Mouse (Mus musculus) neutrophil, adult 5-6 weeks (primary cell): ENCODE results near the gene Rbm26. TPM values are rescaled to one million over a fixed set of nuclear protein-coding genes. Genes with fewer than 3 reads are reported as not detected.

Experiments
- ATAC-seq: fragments of 151-379, 151-347 bp; 2 replicates; pipeline ENCODE4 v1.8.0; 2017; ENCODE audit warnings: mild to moderate bottlenecking, moderate TSS enrichment; ENCODE audit not compliant: insufficient number of reproducible peaks, poor library complexity, low FRiP score, severe bottlenecking; ENCODE audit errors: extremely low read depth
- total RNA-seq: library from RNA; stranded (forward); fragments of 200-1000 nt; gene quantifications from 2 replicates; pipeline ENCODE4 v1.2.3, GENCODE M21; 2017

The Rbm26 gene
- 90.7 and 97.4 TPM in 2 replicates for total RNA-seq

DNA sequence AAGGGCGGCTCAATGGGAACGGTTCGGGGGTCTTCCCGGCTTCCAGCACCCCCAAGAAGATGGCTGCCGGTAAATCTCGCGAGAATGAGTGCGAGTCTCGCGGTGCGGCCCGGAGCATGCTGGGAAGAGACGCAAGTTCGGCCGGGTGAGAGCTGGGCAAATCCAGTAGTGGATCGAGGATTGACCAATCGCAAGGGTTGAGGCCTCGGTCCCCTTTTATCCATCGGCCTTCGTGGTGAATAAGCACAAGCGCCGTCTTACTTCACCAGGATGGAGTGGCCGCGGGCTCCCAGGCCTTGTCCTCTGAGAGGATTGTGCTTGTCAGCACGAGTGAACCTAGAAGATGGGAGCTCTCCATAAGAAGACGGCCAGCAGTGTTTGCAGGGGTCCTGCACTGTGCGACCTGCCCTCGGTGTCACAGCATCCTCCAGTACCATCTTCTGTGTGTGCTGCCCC lies at the start of gene Rbm26:
Gene Rbm26 (minus strand): TSS at position 90 of the 456 bp plus-strand sequence.
- ATAC-seq: peak; percentile 96

DNA sequence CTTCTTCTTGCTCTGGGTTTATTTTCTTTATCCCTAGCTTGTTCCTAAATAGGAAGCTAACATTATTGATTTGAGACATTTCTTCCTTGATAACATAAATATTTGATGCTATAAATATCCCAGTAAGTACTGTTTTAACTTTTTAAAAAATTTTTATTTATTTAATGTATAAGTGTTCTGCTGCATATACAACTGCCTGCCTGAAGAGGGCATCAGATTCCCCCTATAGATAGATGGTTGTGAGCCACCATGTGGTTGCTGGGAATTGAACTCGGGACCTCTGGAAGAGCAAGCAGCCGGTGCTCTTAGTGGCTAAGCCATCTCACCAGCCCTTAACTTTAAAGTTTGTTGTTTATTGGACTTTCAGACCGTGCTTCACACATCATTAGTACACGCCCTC lies 48.7 kb upstream of the Rbm26 start:
- no peak for ATAC-seq

DNA sequence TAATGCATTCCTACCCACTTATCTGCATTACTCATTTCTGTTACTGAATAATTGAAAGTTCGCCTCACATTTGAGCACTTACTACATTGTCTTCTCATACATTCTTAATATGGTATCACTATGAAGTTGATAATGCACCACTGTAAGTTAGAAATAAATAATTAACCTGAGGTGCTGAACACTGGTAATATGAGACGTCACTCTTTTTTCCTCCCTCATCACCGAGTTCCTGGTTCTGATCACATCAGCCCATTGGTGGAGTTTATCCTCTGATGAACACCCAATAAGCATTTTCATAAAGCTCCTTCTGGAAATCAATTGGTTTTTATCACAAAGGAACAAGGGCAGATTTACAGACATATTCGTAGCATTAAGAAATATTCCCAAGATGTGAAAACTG lies 45.1 kb upstream of the Rbm26 start:
- no peak for ATAC-seq

DNA sequence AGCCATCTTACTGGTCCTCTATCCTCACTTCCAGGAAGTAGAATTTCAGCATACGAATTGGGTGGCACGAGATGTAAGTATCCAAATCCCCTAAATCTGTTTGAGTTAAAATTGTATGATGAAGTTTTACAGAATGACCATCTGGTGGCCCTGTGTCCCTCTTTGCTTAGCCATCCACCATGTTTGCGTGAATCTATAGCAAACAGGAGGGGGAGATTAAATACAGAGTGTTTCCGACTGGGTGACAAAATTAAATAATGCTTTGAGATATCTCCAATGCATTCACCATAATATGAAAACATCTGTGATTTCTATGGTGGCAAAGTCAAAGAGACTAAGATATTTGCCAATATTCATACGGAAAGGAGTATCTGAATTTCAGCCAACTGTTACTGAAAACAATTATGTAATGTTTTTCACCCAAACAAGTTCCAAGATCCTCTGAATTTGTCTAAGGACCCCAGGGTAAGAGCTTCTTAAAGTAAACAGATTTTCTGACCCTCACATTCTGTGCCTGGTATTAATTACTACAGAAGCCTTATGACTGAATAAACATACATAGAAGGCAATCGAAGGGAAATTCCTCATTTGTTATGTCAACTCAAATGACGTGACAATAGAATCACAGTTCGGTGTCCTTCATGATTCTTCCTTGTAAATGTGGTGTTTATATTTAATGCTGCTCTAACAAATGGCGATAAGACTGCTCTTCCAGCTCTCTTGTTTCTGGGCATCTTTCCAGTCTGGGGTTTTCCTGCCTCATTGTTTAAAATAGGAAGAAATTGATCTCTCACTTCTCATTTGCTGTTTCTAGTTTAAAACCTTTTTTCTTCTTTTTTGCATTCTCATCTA lies 42.6 kb upstream of the Rbm26 start:
- no peak for ATAC-seq

DNA sequence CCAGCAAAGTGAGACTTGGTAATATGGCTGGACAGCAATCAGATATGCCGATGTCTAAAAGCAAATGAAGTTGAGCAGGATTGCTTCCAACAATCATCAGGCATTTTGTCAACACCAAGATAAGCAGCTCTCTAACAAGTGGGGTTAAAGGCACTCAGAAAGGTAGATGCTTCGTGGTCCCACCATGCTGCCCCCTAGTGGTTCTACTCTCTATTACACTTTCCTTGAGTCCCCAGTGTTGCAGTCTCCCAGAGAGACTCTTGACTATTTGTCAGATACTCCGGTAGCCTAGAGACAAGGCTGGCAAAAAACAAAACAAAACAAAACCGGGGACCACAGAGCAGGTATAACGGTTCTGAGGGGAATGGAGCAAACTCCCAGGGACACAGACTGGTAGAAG lies 21.3 kb upstream of the Rbm26 start:
- ATAC-seq: peak; percentile 66; the same call in 1 of the 2 replicates

DNA sequence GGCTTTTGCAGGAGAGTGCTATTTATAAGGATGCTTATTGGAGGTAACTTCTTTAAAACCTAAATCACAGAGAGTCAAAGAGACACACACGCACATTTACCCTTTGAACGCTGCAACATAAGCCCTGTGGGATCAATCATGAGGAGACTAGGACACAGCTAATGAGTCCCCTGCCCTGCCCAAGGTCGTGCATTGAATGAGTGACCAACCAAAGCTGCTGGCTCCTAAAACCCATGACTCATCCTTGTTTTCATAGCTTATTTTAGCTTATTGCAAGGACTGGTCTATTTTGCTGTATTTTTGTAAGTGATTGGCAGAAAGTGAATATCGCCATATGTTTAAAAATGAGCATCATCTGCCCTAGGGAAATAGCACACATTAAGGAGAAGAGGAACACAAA lies 17.6 kb upstream of the Rbm26 start:
- ATAC-seq: no peak

DNA sequence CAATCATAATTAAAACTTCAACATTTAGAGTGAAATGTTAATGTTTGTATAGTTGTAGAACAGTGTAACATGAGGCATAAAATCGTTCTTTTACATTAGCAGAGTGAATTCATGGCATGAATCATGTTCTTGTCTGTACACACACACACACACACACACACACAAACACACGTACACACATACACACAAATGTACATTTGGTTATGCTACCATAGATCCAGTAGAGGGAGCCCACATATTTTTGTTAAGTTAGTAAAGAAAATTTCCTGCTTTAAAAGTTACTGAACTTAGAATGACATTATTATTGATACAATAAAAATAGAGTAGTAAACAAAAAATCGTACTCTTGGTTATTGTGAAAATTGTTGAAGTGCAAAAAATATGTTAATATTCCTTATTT lies 7.7 kb upstream of the Rbm26 start:
- 0 out of 2 replicates have a peak, but pooled peaks have one; percentile 23 for ATAC-seq

DNA sequence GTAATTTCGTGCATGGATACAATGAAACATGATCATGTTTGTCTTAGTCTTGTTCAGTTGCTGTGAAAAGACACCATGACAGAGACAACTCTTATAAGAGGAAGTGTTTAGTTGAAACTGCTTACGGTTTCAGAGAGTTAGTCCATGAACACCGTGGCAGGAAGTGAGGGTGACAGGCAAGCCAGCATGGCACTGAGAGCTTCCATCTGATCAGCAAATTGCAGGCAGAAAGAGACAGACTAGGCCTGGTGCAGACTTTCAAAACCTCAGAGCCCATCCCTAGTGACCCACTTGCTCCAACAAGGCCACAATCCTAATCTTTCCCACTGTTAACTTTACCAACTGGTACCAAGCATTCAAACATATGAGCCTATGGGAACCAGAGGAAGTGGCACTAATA lies 5.7 kb upstream of the Rbm26 start:
- peak; percentile 55 for ATAC-seq

DNA sequence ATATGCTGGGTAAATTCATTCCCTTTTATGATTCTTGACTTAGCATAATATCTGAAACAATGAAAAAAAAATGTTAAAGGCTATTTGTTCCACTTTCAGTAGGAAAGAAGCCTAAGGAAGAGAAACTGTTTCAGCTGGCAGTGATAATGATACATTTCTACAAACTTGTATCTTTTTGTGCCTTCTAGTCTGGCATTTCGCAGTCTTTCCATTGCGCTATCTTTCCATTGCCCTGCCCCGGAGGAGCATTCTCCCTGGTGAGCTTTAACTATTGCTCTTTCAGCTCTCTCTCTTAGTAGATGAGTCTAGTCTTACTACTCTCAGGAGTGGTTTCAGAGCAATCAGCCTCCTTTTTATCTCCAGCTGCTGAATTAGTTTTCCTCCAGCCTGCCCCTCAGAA lies 2.6 kb upstream of the Rbm26 start:
- no peak for ATAC-seq

DNA sequence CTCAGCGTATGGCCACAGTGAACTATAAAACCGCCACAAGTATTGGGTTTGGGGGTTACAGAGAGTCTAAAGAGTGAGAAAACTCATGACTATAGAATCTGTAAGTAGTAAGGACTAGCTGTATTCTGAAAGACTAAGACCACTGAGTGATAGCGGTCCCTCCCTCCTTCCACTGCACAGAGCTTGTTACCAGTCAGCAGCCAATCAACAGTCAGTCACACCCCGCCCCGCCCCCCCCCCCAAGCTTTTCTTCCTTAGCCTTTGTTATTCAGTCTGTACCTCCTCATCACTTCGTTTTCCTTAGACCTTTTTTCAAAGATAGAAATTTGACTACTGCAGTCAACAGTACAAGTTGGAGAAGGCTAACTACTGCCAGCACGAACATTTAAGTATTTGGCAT lies 1.9 kb upstream of the Rbm26 start:
- no peak for ATAC-seq

DNA sequence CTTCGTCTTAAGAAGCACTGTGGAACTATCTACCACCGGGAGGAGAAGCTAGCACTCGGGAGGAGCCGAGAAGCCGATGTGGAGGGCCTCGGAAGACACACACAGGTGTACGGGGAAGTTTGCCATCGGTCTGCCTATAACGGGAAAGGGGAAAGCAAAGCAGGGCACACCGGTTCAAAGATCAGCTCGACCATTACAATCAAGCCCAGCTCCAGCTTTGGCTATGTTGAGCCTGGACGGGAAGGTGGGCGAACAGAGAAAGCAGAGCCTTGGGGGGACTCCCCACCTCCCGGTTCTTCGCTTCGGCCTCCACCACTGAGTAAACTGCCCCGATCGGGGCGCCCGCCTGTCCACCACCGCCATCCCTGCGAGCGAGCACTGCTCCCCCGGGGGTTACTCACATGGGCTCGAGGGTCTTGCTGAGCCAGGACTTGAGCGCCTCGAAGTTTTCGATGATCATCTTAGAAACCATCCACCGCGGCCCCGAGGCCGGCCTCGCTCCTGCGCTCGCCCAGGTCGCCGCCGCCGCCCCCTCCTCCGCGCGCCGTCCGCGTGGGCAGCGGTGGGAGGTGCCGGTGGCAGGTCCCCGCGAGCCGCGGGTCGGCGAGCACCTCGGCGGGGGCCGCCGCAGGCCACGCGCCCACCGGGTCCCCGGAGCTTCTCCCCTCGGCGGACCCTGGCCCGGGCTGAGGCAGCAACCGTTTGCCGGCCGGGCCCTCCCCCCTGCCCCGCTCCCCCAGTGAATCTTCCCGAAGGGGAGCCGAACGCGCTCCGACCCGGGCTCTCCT lies 552 bp downstream of the Rbm26 start:
- ATAC-seq: peak; percentile 3; the same call in 1 of the 2 replicates

DNA sequence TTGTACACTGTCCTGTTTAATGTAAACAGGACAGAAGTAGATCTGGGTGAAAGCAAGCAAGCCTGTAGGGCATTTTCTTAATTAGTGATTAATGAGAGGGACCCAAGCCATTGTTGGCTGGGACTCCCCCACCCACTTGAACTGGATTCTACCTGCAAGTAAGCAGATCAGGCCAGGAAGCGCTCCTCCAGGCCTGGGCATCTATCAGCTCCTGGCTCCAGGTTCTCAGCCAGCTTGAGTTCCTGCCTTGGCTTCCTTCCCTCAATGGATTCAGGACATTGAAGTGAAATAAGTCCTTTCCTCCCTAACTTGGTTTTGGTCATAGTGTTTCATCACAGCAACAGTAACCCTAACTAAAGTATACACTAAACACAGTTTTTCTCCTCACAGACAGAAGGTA lies 9.9 kb downstream of the Rbm26 start:
- no peak for ATAC-seq

DNA sequence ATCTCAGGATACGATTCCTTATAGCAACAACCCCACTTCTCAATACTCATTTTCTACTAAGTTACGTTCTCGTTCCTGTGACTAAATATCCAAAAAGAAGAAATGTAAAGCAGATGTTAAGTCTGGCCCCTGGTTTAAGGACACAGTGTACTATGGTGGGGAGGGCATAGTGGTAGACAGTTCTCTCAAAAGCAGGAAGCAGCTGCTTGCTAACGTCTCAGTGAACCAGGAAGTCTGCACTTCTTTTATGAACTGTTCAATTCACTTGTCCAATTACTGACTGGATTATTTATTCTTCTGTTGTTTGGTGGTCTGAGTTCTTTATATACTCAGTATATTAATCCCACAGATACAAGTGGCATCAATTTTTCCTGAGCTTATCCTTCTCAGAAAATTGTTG lies 12.3 kb downstream of the Rbm26 start:
- peak; percentile 73; the same call in 1 of the 2 replicates for ATAC-seq

DNA sequence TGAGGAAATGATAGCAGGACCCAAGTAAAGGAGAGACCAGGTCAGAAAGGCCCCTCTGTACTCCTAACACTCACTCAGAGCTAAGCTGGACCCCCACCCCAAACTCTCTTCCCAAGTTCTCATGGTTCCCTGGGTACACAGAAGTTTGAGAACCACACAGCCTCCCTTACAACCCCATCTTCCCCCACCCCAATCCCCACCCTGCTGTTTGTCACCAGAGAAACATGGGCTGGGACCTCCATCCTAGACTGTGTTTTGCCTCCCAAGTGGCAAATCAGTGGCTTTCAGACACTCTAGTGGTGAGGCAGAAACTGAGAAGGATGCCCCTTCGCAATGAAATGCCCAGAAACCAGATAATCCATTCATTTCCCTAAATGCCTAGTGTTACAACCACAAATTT lies 15.8 kb downstream of the Rbm26 start:
- ATAC-seq: no peak

DNA sequence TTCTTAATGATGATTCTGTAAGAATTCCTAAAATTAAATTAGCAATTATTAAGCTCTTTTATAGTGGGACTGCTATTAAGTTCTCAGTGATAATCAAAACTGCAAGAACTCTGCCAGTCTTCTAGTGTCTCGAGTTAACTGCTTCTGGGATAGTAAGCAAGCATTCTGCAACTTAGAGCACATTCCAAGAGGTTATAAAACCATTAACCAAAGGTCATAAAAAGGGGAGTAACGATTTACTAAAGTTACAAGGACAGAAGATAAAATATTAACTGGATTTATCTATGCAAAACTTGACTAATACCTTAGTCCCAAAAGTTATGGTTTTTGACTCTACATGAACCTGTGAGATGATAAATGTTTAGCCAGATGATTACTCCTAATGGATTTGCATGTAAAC lies 18.6 kb downstream of the Rbm26 start:
- no peak for ATAC-seq

DNA sequence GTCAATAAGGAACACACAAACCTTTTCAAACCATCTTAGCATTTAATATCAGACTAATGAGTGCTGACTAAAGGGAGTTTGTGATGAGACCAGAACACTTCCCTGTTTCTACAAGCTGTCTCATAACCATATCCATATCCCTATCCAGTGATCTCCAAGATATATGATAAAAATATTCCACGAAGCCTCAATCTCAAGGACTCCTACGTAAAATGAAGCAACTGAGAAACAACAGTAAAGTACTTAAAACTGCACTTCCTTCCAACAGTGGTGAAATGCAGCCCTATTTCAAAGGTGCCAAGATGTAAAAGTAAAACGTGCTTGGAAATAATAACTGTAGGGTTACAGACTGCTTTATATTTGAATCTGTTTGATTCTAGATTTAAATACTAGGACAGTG lies 43.1 kb downstream of the Rbm26 start:
- no peak for ATAC-seq

DNA sequence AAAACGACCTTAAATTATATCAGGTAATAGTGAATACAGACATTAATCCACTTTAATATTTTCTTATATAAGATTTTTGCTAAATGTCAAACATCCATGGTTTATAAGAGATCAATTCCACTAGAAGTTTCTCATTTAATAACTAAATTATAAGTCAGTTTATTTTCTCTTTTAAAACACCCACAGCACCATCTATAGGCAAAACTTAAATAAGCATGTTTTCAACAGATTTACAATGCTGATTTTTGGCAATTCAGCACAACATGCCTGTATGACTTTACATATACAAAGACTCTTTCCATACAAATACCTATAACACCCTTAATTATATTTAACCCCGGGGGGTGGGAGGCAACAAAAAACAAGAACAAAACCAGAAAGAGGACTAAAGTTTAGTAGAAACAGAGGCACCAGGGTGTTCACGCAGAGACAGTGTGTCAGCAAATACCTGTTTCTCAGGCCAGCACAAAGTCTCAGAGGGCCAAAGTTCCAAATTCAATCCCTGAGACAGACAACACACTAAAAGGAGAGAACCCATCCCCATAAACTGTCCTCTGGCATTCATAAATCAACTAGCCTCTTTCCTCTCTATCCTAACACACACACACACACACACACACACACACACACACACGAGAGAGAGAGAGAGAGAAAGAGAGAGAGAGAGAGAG lies 49.3 kb downstream of the Rbm26 start:
- no peak for ATAC-seq

DNA sequence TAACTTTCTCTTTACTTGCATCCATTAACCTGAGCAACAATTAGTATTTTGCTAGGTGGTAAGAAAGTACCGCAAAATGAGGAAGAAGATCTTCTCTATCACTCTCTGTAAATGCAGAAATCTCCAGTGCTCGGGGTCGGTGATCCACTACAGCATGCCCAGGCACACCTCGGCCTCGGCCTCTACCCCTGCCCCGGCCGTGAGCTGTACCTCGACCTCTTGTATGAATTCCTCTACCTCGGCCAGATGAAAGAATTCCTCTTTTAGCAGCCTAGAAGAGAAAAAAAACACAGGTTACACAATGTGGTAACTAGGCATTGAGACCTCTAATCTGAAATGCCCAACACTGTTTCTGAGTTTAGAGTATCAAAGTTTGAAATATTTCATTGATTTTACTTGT lies 52.6 kb downstream of the Rbm26 start:
- no peak for ATAC-seq

DNA sequence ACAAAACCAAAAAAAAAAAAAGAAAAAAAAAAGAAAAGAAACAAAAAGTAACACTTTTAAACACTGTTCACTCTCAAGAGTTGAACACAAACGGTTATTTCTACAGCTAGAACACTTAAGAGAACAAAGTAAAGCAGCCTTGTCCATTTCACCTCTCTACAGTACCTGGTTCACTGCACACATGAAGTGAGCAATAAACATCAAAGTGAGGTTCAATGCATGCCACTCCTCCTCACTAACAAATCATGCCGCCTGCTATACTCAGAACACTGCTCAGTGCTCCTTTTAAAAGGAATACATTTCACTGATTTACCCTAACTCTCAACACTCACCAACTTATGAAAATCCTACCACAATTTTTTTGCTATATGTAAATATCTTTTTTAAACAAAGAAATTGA lies 61.7 kb downstream of the Rbm26 start:
- ATAC-seq: no peak

DNA sequence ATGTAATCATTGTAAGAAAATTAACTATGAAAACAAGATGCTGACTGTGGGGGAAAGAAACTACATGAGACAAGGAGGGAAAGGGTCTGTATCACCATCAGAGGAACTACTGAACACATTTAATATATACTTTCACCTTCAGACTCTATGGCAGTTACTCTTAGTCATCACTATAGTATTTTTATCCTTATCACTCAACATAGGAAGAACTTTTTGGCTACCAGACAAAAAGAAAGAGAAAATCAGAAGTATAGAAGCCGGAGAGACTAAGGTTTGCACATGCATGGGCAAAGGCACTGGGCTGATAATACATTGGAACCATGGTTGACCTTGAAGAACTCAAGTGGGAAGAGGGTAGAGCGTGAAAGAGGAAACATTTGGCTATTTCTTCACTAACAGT lies 70.9 kb downstream of the Rbm26 start:
- no peak for ATAC-seq
